Mouse (Mus musculus): ENCODE data around the gene Tepp.

Tepp gene

GRCm38 (mm10) chr8:95331720-95332436, 21.5 kb downstream of the Tepp start, which contains the start of the genes Zfp319 and Usb1:
Gene Zfp319, minus strand, starts transcription at chr8:95331950.
Gene Usb1, plus strand, starts transcription at chr8:95332284.
- peak; percentile 96 for DNase-seq (ENCODE audit: low spot score)

DNA sequence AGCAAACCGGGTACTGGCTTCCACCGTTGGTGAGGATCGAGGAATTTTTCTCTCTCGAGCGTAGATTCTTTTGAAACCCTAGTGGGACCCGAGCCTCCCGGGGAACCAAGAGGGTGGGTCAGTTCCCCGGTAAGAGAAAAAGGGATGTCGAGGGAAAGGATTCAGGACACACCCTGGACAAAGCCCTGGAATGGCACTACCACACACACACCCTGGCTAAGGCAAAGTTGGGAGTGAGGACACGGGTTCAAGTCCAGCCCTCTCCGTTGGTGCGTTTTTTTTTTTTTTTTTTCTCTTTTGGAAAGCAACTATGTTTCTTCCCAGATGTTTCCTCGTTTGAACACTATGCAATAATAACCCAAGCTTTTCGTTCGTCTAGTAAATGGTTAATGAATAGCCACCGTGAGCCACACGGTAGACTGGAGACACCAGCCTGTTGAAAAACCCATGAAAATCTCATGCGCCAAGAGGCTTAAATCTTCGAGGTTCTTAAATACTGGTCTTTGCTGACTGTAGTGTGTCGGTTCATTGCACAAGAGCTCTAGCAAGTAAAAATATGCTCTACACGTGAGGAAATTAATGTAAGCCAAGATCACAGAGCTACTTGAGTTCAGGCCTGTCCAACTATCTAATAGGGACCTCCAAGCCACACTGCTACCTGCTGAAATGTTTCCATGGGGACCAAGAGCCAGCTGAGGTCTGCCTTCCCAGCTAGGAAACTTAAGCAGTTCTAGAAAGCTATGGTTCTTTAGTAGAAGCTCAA, 22.3 kb downstream of the Tepp start:
- DNase-seq (ENCODE audit: low spot score): no peak

DNA sequence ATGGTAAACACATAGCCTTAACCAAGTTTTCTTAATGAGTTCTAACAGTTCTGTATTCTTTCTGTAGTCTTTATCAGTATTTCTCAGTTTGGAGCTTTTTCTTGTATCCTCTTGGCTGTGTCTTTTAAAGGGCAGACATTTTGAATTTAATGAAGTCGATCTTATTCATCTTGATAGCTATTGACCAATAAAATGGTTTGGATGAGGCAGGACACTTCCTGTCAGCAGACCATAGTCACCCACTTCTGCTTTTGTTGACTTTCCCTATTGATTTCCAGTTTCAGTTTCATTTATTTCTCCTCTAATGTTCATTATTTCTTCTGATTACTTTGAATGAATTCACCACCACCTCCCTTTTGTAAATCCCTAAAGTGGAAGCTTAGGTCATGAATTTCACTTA, 25.3 kb downstream of the Tepp start:
- DNase-seq (ENCODE audit: low spot score): no peak

DNA sequence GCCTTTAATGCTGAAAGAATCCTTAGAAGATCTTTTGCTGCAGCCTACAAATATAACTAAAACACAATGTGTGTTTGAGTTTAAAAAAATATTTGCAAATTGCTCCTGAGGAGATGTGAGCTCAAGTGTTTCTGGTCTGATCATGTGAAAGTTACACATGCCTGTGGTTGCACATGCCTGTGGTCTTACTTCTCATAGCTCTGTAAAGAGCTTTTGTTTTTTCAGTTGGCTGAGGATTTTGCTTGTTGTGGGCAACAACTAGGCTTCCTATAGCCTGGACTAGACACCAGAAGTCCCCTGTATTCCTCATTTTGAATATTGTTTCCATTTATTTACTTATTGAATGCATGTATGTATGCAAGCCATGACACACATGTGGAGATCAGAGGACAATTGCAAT, 26.0 kb downstream of the Tepp start:
- no peak for DNase-seq (ENCODE audit: low spot score)

- DNase-seq (ENCODE audit: low spot score): peak; percentile 55
These were observed 31.4 kb downstream of the Tepp start for GRCm38 (mm10) chr8:95341721-95342120.

DNA sequence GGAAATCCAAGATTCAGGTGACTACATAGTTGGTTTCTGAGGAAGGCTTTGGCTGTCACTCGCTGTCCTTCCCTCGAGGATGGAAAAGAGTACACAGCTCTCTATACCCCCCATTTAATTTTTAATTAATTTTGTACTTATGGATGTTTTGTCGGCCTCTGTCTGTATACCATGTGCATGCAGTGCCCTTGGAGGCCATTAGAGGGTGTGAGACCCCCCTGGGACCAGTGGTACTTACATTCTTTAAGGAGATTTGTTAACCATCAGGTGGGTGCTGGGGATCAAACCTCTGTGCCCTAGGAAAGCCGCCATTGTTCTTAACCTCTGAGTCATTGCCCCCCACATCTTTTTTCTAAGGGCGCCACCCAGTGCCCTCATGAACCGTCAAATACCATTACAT, 34.3 kb downstream of the Tepp start:
- no peak for DNase-seq (ENCODE audit: low spot score)

GRCm38 (mm10) chr8:95346643-95347545, 36.5 kb downstream of the Tepp start:
- peak; percentile 55 for DNase-seq (ENCODE audit: low spot score)

DNA sequence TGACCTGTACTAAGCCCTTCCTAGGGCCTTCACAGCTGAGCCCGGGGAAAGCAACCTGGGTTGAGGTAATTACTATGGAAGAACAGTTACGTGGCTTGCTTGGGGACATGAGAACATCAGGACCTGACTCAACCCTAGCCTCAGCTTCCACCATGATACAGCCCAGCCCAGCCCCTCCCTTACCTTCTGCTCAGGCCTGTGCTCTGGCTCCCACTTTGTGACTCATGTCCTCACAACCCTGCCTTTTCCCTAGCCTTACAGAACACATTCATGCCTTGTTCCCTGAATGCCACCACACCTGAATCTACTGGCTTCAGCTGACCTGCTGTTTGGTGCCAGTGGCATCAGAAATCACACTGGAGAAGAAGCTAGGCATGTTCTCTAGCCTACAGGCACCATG, 38.0 kb downstream of the Tepp start:
- DNase-seq (ENCODE audit: low spot score): no peak

DNA sequence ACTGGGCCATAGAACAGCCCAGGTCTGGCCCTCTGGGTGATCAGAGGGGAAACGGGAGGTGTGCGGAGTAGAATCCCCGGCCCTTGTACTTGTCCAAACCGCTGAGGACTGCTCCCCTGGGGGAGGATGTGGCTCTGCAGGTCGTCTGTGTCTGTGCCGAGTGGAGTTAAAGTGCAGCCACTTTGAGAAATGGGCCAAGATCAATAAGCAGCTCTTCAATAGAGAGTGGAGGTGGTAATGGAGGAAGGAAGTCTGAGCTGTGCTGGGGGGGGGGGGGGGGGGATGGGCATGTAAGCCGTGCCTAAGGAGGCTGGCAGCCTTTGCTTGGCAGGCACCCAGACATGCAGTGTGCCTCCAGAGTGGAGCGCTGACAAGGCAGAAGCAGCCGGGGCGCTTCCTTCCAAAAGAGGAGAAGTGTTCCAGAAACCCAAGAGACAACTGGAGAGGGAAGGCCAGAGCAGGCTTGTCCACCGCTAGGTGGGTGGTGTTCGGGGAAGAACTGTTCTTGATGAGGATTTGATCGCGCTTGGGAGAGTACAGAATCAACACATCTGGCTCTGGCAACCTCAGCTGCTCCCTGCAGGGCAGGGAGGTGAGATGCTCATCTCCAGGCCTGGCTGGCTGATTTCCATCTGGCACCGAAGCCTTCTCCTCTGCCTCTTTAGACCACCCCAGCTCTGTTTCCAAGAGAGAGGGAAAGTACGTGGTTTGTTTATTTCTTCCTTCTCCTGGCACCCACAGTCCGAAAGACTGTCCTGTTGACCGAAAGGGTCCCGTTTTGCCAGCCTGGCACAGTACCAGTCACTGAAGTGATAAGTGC, 38.7 kb downstream of the Tepp start:
- peak; percentile 62 for DNase-seq (ENCODE audit: low spot score)

DNA sequence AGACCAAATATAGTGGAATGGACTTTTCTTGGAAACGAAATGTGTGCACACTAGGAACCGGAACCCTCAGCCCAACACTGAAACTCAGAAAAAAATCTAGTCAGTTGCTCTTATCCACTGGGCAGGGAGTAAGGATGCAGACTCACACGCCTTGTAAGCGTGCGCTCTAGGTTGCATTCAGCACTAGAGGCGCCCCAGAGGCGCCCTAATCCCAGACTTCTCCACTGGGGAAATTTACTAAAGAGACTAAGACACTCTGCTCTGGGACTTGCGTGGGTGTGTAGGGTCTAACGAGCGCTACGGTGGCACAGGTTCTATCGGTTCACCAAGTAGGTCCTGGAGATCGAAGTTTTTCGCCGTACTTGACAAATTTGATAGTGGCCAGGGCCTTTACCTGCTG, 41.1 kb downstream of the Tepp start:
- no peak for DNase-seq (ENCODE audit: low spot score)

- peak; percentile 79 for DNase-seq (ENCODE audit: low spot score)
These were observed 41.9 kb downstream of the Tepp start, which contains the start of gene Mmp15 for GRCm38 (mm10) chr8:95352151-95352870. Gene Mmp15, plus strand, starts transcription at chr8:95352268.

DNA sequence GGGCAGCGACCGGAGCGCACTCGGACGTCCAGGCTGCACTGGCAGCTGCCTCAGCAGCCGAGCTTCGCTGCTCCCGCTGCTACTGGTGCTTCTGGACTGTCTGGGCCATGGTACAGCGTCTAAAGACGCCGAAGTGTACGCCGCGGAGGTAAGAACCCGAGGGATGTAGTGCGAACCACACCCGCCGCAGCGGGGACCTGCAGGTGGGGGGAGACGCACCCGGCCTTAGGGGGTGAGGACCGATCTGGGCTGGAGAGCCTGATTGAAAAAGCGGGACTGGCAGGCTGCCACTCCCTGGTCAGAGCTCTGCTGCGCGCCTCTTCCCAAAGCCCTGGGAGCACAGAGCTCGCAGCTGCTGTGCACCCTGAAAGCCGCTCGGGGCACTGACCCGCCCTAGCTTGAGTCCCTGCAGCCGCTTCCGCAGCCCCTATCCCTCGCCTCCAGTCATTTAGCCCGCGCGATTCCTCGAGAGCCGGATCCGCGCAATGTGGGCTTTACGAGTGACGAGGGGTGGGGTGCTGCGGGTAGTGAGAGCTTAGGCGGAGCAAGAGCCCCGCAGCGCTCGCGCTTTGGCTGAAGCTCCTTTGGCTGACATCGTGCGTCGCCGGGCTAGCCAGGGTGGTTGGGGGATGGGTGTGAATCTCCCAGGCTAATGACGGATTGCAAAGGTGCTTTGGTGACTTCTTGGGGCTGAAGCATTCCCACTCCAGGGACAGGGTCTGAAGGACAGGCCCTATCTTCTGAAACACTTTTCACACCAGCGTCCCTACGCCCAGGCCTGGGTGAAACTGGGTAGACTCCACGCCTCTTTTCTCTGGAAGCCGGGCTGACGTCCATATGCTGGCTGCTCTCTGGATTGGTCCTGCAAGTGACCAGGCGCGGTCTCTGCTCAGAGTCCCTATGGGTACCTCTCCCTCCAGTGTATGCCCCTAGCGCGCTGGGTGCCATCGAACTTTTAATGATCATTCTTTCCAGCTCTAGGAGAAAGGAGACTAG, 42.8 kb downstream of the Tepp start:
- peak; percentile 54 for DNase-seq (ENCODE audit: low spot score)

DNA sequence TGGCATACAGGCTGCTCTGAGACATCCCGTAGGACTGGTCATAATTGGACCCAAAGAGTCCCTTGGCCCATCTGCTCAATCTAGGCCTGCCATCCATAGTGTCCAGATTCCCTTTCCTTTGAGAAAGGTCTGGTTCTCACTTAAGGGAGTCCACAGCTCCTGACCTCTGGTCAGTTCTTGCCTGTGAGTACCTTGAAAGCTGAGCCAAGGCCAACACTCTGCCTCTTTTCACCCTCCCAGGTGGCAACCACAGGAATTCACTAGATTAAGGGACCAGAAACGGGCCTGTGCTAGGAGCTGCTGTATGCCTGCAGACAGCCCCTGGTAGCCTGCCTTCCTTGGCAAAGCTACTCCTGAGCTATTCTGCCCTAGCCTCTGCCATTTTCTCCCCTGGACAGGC, 44.2 kb downstream of the Tepp start:
- no peak for DNase-seq (ENCODE audit: low spot score)

GRCm38 (mm10) chr8:95358550-95359411, 48.4 kb downstream of the Tepp start:
- peak; percentile 48 for DNase-seq (ENCODE audit: low spot score)

GRCm38 (mm10) chr8:95360181-95361015, 50.0 kb downstream of the Tepp start:
- no peak for DNase-seq (ENCODE audit: low spot score)

- DNase-seq (ENCODE audit: low spot score): no peak
These were observed 50.6 kb downstream of the Tepp start for GRCm38 (mm10) chr8:95361016-95361341.

- no peak for DNase-seq (ENCODE audit: low spot score)
These were observed 51.9 kb downstream of the Tepp start for GRCm38 (mm10) chr8:95362272-95362671.

DNA sequence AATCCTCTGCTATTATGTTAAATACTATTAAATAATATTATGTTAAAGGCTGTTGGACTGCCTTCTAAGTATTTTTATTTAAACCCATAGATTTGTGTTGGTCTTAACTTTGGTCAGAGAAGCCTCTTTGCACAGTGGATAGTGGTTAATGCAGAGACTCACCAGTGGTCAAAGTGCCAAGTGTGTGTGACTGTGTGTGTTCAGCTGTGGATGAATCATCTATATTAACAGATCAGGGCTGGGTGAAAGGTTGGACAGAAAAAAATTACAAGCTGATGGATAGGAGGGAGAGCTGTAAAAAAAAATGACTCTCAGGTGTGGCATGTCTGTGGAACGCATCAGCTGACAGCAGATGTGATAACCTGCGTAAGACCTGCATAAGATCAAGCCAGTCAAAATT, 53.5 kb downstream of the Tepp start:
- DNase-seq (ENCODE audit: low spot score): no peak

All from ovary, postnatal 36 days (tissue).